Mouse (Mus musculus) liver, postnatal 0 days (tissue): ENCODE measurements around the gene Ms4a13.

Experiments used
- CTCF ChIP-seq: sonication (generic); IDR thresholded peaks from 2 replicates; pipeline ENCODE4 v1.5.1; 2016; ENCODE audit warnings: antibody characterized with exemption, low read depth
- EP300 ChIP-seq: IDR thresholded peaks from 2 replicates; pipeline ENCODE4 v1.6.1; 2016; ENCODE audit warnings: antibody characterized with exemption, low read depth, mild to moderate bottlenecking

DNA sequence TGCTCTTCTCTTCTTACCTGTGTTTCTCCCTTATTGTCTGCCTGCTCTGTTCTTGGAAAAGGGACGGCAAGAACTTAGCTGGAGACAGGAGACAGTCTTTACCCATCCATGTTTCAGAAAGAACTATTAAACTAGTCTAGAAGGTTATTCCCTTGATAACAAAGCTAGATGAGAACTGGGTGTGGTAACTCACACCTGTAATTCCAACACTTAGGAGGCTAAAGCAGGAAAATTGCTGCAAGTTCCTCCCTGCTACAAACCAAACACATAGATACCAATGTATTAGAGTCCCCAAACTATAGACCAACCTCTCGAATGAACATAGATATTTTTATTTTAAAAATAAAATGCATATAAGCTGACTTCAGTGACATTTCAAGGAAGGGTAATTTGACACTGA, 61.7 kb downstream of the Ms4a13 start:
- no peak for TF ChIP-seq CTCF
- no peak for TF ChIP-seq EP300
